Mouse (Mus musculus): ENCODE measurements at regions not wholly inside any gene's neighbourhood (a gene's known extent, or its start where the extent isn't known, plus 50 kb on each side); places are given as distances from the start of the nearest gene placed in this dataset.

GRCm38 (mm10) chr2:7944946-7945345 is 435.6 kb upstream of the Celf2 start:
- TF ChIP-seq POLR2A (IDR thresholded peaks at IDR 0.05; ENCODE audit: borderline replicate concordance, insufficient read depth, low read length) (no peak), CTCF (IDR thresholded peaks at IDR 0.05; ENCODE audit: borderline replicate concordance, insufficient read depth, low read depth, low read length) (no peak)
- Histone ChIP-seq H3K4me1 (ENCODE audit: control insufficient read depth, insufficient read depth, low read length) (no peaks in the 10 kb centered on the region), H3K27me3 (ENCODE audit: control insufficient read depth, insufficient read depth, low read length) (no peaks in the 10 kb centered on the region), H3K4me3 (replicated peaks; ENCODE audit: insufficient read depth, low read depth, low read length) (no peak overlapping the region), H3K27ac (ENCODE audit: insufficient read depth, low read length) (no peak overlapping the region)
- no peak for DNase-seq
- WGBS = 34% methylated on average over 2 of the region's 2 CpGs

- no peak for DNase-seq
- Histone ChIP-seq H3K4me1 (ENCODE audit: control insufficient read depth, insufficient read depth, low read length) (no peaks in the 10 kb centered on the region), H3K4me3 (replicated peaks; ENCODE audit: insufficient read depth, low read depth, low read length) (no peak overlapping the region), H3K27ac (ENCODE audit: insufficient read depth, low read length) (no peak overlapping the region), H3K27me3 (ENCODE audit: control insufficient read depth, insufficient read depth, low read length) (no peaks in the 10 kb centered on the region)
- TF ChIP-seq CTCF (IDR thresholded peaks at IDR 0.05; ENCODE audit: borderline replicate concordance, insufficient read depth, low read depth, low read length) (no peak), POLR2A (IDR thresholded peaks at IDR 0.05; ENCODE audit: borderline replicate concordance, insufficient read depth, low read length) (no peak)
- 72% methylated on average over 6 of the region's 6 CpGs for WGBS
Measured at GRCm38 (mm10) chr2:7933617-7934016, 424.3 kb upstream of the Celf2 start.

DNA sequence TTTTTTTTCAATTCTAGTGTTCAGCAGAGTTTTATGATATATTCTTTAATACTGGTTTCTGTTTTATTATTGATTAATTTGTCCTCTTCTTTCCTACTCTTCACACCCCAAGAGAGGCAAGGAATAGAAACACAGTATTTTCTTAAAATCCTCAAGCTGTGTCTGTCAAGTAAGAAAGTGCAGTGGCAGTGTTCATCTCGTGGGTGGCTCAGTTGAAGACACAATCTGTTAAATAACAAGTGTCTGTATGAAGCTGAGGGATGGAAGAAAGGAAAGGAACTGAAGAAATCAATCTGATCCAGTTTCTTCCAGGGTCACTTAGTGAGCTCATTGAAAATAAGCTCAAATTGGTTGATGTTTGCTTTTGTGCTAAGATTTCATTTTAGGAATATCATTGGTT is 396.9 kb upstream of the Celf2 start:
- H3K27ac ChIP-seq (ENCODE audit: insufficient read depth, low read length) = no peak overlapping the region
- no peak for DNase-seq
- 25% methylated on average over 1 of the region's 1 CpGs for WGBS
- no peak overlapping the region for H3K4me3 ChIP-seq (replicated peaks; ENCODE audit: insufficient read depth, low read depth, low read length)
- TF ChIP-seq CTCF (IDR thresholded peaks at IDR 0.05; ENCODE audit: borderline replicate concordance, insufficient read depth, low read depth, low read length) = no peak
- no peak for TF ChIP-seq POLR2A (IDR thresholded peaks at IDR 0.05; ENCODE audit: borderline replicate concordance, insufficient read depth, low read length)
- no peaks in the 10 kb centered on the region for H3K27me3 ChIP-seq (ENCODE audit: control insufficient read depth, insufficient read depth, low read length)
- H3K4me1 ChIP-seq (ENCODE audit: control insufficient read depth, insufficient read depth, low read length) = no peaks in the 10 kb centered on the region

- H3K4me1 ChIP-seq (ENCODE audit: control insufficient read depth, insufficient read depth, low read length) = no peaks in the 10 kb centered on the region
- H3K27ac ChIP-seq (ENCODE audit: insufficient read depth, low read length) = no peak overlapping the region
- DNase-seq = no peak
- H3K4me3 ChIP-seq (replicated peaks; ENCODE audit: insufficient read depth, low read depth, low read length) = no peak overlapping the region
- TF ChIP-seq CTCF (IDR thresholded peaks at IDR 0.05; ENCODE audit: borderline replicate concordance, insufficient read depth, low read depth, low read length) (no peak), POLR2A (IDR thresholded peaks at IDR 0.05; ENCODE audit: borderline replicate concordance, insufficient read depth, low read length) (no peak)
- whole genome bisulfite sequencing = 83% methylated on average over 3 of the region's 3 CpGs
- H3K27me3 ChIP-seq (ENCODE audit: control insufficient read depth, insufficient read depth, low read length) = no peaks in the 10 kb centered on the region
Measured at GRCm38 (mm10) chr2:7893787-7894186, 384.4 kb upstream of the Celf2 start.
